Mouse (Mus musculus) embryonic fibroblast, embryonic 13.5 days (primary cell): ENCODE measurements around the gene Gcsam.

Experiments used
- CTCF ChIP-seq: IDR thresholded peaks from 2 replicates; pipeline ENCODE4 v1.5.1; 2011; ENCODE audit warnings: mild to moderate bottlenecking, control low read depth, low read length, moderate library complexity, borderline replicate concordance; ENCODE audit not compliant: insufficient read depth
- POLR2A ChIP-seq: IDR thresholded peaks from 2 replicates; pipeline ENCODE4 v1.6.1; 2011; ENCODE audit warnings: low read depth, mild to moderate bottlenecking, control low read depth, low read length, moderate library complexity

- TF ChIP-seq POLR2A: no peak
- no peak for TF ChIP-seq CTCF
Observed at GRCm38 (mm10) chr16:45609300-45609699, 880 bp upstream of the Gcsam start.
